Mouse (Mus musculus) kidney, postnatal 36 days (tissue): Measurements from ENCODE around the gene Gng13.

Experiments used
- DNase-seq, 2 experiments: peaks; one replicate each; pipeline ENCODE4 v3.0.0; 2021 to 2022; ENCODE audit warnings: mixed read lengths in 2 of 2

Gng13 gene

DNA sequence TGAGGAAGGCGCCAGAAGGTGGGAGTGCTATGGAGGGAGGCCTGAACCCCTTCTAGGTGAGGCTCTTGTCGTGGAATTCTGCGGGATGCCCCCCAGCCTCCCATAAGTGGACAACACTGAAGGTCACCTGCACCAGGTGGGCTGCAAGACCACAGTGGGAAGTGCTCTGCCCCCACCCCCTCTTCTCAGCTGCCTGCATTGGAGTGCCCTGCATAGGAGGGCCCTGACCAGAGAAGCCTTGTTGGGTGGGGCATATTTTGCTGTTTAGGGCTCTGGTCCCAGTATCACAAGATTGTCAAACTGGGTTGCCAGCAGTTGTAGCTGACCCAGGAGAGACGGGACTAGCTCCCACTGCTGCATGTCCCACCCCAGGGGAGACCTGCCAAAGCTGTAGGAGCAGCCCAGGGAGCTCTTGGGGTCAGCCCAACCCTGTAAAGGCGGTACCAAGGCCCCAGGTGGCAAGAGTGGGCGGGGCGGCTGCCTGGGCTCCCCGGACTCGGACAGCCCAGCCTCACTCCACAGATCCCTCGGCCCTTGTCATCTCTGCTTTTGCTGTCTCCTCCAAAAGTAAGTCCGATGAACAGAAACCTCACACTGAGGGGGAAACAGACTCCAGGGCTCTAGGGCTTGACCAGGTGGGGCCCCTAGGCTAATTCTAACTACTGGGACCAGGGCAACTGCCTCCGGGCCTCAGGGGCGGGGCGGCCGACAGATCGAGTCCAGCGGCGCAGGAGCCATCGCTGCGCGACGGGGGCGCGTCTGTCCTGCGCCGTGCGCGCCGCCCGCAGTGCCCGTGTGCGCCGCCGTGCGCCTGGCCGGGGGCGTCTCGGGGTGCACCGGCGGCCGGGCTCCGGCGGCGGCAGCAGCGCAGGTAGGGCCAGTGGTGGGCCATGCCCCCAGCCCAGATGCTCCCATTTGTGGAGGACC is at the start of gene Gng13:
Gene Gng13 (plus strand): TSS at position 461 of the 927 bp plus-strand sequence.
- peak; percentile 29 to 62 for DNase-seq

- no peak for DNase-seq
These were observed 48.4 kb upstream of the Gng13 start for GRCm38 (mm10) chr17:25668481-25669055.

- no peak for DNase-seq
These were observed 44.0 kb upstream of the Gng13 start for GRCm38 (mm10) chr17:25672982-25673381.

- no peak for DNase-seq
These were observed 39.0 kb upstream of the Gng13 start for GRCm38 (mm10) chr17:25677969-25678368.

DNA sequence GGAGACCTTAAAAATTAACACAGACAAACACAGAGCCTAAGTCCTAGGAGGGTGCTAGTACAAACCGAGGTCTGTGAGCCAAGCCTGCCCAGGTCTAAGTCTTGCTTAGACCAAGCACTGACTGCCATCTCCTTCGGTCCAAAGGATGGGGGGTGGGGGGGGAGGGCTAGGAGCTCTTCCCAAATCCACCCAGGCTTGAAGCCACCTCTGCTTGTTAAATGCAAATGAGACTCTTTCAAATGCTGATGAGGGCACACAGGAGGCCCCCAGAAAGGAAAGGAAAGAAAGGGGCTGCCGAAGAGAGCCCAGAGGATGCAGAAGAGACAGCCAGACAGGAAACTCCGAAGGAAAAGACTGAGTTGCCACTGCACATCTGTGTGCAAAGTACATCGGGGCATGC is 37.2 kb upstream of the Gng13 start:
- DNase-seq, result no peak

- DNase-seq, result peak in 1 of 2 experiments; percentile 11
These were observed 35.3 kb upstream of the Gng13 start for GRCm38 (mm10) chr17:25681636-25682035.

- DNase-seq, result peak in 1 of 2 experiments; percentile 22
These were observed 30.6 kb upstream of the Gng13 start for GRCm38 (mm10) chr17:25686323-25686722.

DNA sequence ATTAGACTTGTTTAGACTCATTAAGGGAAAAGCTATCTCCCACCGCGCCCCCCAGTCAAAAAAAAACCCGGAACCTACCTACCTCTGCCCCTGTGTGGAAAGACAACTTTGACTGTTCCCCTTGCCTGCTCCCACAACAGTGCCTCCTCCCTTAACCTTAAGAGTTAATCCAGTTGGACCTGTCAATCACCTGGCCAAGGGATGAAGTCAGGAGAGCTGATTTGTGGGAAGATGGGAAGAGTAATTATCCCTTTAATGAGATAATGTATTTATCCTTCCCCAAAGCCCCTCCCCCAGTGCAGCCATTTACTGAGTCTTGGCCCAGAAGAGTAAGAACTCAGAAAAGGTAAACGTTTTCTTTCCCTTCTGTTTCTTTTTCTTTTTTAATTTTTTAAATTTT is 28.0 kb upstream of the Gng13 start:
- DNase-seq, result no peak

GRCm38 (mm10) chr17:25696263-25696662 is 20.7 kb upstream of the Gng13 start:
- no peak for DNase-seq

DNA sequence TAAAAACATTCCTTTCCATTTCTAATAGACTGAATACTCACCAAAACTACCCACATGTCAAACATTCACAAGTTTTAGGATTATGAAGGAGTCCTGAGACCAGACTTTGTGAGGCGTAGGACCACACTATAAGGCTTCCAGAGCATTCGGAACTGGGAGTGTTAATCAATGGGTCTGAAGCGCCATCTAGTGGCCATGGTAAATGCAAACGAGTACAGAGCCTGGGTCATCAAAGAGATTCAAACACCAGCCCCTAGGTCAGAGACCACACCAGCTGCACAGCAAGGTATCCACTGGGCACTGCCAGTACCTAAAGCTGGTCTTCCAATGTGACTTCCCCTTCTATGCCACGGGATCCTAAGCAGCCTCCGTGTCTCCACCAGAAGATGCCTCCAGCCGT is 18.5 kb upstream of the Gng13 start:
- peak; percentile 64 to 86 for DNase-seq

GRCm38 (mm10) chr17:25700863-25701496 is 16.0 kb upstream of the Gng13 start:
- DNase-seq, result no peak

DNA sequence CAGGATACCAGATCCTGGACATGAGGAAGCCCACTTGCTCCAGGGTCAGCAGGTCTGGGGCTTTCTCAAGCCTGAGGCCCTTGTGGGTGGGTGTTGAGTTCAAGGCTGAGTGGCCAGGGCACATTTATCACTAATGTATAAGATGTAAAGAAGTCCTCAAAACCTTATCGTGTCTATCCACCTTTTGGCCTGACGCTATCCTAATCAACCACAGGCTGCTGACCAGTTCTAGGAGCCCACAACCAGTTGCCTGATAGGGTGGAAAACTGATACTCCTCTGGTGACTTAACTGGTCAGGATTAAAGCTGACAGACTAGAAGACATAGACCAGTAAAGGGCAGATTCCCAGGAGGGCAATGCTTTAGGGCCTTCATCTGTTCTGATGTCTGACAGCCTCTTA is 7.0 kb upstream of the Gng13 start:
- no peak for DNase-seq

GRCm38 (mm10) chr17:25711136-25711535 is 5.8 kb upstream of the Gng13 start:
- no peak for DNase-seq

GRCm38 (mm10) chr17:25715627-25716026 is 1.3 kb upstream of the Gng13 start:
- no peak for DNase-seq

GRCm38 (mm10) chr17:25716130-25716529 is 841 bp upstream of the Gng13 start:
- no peak for DNase-seq

DNA sequence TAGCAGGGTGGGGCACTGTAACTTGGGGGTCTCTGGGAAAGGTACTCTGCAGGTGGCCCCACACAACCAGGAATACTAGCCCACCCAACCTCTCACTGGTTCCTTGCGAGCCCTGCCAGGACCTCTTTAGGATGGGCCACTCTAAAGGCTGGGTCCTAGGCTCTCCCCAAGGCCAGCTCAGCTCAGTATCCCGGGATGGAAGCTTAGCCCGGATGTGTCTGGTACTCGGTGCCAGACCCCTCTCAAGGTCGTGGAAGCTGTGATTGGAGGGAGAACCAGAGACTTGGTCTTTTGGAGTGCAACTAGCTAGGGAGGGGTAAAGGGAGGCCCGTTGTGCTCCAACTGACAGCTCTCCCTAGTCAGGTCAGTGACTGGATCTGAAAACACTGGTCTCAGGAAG is 720 bp downstream of the Gng13 start:
- no peak for DNase-seq

DNA sequence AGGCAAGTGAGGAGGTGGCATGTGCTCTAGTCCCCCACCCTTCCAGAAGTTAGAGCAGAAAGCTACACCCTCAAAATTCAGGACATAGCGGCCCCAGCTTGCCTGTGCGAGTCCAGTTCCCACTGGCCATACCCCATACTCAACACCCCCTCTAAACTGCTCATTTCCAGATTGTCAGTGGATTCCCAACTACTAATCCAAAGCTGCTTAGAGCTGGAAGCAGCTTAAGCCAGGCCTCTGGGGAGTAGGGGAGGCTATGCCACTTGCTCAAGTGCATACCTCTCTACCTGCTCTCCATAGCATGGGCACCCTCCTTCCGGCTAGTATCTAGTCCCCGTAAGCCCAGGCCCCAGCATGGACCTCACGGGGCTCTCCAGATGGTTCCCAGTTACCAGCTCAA is 4.5 kb downstream of the Gng13 start:
- no peak for DNase-seq

- no peak for DNase-seq
These were observed 6.5 kb downstream of the Gng13 start for GRCm38 (mm10) chr17:25723470-25723869.

GRCm38 (mm10) chr17:25723919-25724318 is 6.9 kb downstream of the Gng13 start:
- no peak for DNase-seq

GRCm38 (mm10) chr17:25725264-25725663 is 8.3 kb downstream of the Gng13 start:
- DNase-seq, result peak; percentile 29 to 64

GRCm38 (mm10) chr17:25727265-25728008 is 10.5 kb downstream of the Gng13 start, which contains the start of the genes Chtf18 and Rpusd1:
Chtf18 (minus strand) TSS chr17:25727419.
Rpusd1 (plus strand) TSS chr17:25727670.
- DNase-seq, result peak; percentile 100

DNA sequence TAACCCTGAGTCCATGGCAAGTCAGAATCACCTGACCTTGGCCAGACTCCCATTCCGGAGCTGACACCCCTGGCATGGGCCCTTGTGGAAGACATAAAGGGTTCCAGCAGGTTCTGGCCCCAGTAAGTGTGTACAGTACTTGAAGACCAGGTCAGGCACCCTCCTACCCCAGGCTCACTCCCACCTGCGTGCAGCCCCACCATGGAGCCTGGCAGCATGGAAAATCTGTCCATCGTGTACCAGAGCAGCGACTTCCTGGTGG is 11.0 kb downstream of the Gng13 start:
- DNase-seq, result no peak

- DNase-seq, result peak; percentile 87 to 95
These were observed 15.1 kb downstream of the Gng13 start for GRCm38 (mm10) chr17:25732082-25732481.
